Mouse (Mus musculus) gastrocnemius, adult 2 months (tissue): Measurements from ENCODE around the gene Ldlrad1. TPM values are rescaled to one million over a fixed set of nuclear protein-coding genes. Genes with fewer than 3 reads are reported as not detected.

Experiments
- DNase-seq: peaks from one replicate; pipeline ENCODE4 v3.0.0; 2022
- H3K27ac ChIP-seq: fragments of 200-600 bp; 2 replicates; pipeline ENCODE4 v1.8.1; 2022; ENCODE audit warnings: mild to moderate bottlenecking
- H3K4me3 ChIP-seq: fragments of 200-600 bp; 2 replicates; pipeline ENCODE4 v1.8.1; 2022; ENCODE audit warnings: mild to moderate bottlenecking, moderate library complexity
- CTCF ChIP-seq: fragments of 200-600 bp; IDR thresholded peaks from 2 replicates; pipeline ENCODE4 v1.8.1; 2022; ENCODE audit warnings: antibody characterized with exemption, mild to moderate bottlenecking, moderate library complexity
- intact Hi-C: fragments of 180-260 bp; cut with DNase I; formaldehyde crosslinking; loops from one replicate; pipeline ENCODE4 v1.15.1; 2025
- total RNA-seq, 2 experiments: library from RNA; stranded (reverse); gene quantifications; 2 replicates each; pipeline ENCODE4 v1.2.3; 2021

The Ldlrad1 gene
- total RNA-seq, 2 experiments from 2014 or later = not detected

DNA sequence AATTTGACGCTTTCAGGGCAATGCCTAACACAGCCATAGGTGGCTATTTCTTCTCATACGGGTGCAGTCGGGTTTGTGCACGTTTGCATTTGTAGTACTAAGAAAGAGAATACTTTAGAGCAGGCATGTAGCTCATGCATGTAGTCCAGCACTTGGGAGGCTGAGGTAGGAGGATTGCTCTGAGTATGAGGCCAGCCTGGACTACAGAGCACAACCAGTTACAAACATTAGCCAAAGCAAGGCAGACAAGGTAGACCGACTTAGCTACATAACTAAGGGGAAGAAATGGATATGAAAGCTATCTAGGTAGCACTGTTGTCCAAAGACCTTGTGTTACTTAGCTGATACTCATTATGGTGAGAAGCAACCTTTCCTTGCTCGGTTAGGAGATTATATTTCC, 27.1 kb upstream of the Ldlrad1 start:
- Histone ChIP-seq H3K4me3 (no peak overlapping the region), H3K27ac (no peak overlapping the region)
- intact Hi-C loops = loop anchor here (5.0 kb wide), 1 partner anchor 130 kb away; the partner anchor contains the start of gene Yipf1
- DNase-seq = no peak
- TF ChIP-seq CTCF = no peak

DNA sequence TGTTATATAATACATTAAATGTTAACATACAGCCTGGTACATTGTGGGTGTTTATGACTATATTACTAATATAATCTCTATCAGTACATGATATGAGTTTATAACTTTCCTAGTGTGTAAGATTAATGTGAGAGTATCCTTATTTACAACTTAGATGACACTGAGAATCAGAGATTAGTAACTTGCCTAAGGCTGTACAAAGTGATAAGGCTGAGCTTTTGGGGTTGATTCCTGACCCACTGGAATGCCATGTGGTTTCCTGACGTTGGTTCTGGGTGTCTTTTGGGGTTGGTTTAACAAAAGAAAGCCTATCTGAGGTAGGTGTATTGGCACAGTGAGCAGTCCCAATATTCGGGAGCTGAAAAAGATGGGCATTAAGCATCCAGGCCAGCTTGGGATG, 26.2 kb upstream of the Ldlrad1 start:
- intact Hi-C loops = loop anchor here (5.0 kb wide), 1 partner anchor 130 kb away; the partner anchor contains the start of gene Yipf1
- no peak overlapping the region for H3K27ac ChIP-seq
- no peak for DNase-seq
- no peak for TF ChIP-seq CTCF
- H3K4me3 ChIP-seq = no peak overlapping the region

DNA sequence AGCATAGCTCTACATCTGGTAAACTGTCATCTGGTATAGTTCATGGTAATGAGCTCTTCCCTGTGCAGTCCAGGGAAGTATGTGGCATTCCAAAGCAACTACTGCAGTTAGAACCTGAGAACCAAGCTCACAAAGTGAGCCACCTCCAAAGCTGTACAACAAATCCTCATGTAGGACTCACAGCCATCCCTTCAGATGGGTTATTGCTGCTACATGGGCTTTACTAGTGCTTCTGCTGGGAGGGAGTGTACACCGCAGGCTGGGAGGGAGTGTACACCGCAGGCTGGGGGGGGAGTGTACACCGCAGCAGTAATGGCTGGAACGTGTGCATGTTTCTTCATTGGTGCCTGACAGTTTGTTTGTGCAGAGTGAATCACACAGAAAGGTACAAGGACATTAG, 25.8 kb upstream of the Ldlrad1 start:
- no peak for DNase-seq
- H3K27ac ChIP-seq = no peak overlapping the region
- intact Hi-C loops = loop anchor here (5.0 kb wide), 1 partner anchor 129 kb away; the partner anchor contains the start of gene Yipf1

DNA sequence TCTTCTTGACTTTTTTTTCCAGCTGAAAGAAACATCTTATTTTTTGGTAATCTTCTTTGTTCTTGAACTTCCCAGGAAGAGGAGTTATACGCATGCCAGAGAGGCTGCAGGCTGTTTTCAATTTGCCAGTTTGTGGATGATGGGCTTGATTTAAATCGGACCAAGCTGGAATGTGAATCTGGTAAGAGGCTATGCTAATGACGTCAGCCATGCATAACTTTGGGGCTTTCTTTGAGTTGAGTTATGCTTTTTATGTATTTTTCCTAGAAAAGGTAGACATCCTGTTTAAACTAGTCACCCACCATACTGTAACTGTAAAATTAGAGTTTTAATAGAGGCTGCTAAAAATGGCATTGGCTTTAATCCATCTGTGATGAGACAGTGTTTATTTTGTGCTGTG, 23.3 kb upstream of the Ldlrad1 start:
- no peak for TF ChIP-seq CTCF
- intact Hi-C loops = no loop called here
- DNase-seq = no peak
- Histone ChIP-seq H3K27ac (no peak overlapping the region), H3K4me3 (no peak overlapping the region)

More for the DNA sequence above, 25.8 kb upstream of the Ldlrad1 start:
- TF ChIP-seq CTCF = no peak
- no peak overlapping the region for H3K4me3 ChIP-seq

DNA sequence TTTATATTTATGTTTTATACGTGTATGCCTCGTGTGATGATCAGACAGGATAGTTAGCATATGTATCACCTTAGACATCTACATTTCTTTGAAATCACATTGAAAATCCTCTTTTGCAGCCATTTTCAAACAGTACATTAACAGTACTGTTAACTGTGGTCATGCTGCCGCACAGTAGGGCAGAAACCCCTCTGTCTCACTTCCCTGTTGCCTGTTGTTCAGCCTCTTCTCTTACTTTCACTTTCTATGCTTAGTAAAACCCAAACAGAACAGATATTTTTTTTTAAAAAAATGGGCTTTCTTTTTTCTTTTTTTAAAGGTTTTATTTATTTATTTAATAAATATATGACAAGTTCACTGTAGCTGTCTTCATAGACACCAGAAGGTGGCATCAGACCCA, 15.1 kb upstream of the Ldlrad1 start:
- Histone ChIP-seq H3K4me3 (no peak overlapping the region), H3K27ac (no peak overlapping the region)
- intact Hi-C loops = no loop called here
- no peak for TF ChIP-seq CTCF
- DNase-seq = no peak

DNA sequence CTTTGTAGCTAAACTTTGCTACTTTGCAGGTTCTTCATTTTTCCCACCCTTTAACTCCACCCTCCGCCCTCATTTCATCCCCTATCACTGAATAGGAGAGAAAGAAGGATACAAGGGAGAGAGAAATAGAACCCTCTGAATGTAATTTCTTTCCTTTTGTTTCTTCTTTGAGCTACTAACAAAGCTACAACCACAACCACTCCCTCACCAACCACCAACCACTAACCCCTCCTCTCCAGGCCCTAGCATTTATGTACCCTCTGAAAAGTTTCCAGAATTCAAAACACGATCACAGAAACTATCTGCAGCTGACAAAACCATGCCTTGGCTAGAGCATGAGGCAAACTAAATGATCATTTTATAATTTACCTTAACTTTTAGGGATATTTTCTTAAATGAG, 12.5 kb upstream of the Ldlrad1 start:
- intact Hi-C loops = loop anchor here (5.0 kb wide), 1 partner anchor 46 kb away; no protein-coding TSS in a partner anchor
- Histone ChIP-seq H3K27ac (no peak overlapping the region), H3K4me3 (no peak overlapping the region)
- DNase-seq = no peak
- TF ChIP-seq CTCF = no peak

DNA sequence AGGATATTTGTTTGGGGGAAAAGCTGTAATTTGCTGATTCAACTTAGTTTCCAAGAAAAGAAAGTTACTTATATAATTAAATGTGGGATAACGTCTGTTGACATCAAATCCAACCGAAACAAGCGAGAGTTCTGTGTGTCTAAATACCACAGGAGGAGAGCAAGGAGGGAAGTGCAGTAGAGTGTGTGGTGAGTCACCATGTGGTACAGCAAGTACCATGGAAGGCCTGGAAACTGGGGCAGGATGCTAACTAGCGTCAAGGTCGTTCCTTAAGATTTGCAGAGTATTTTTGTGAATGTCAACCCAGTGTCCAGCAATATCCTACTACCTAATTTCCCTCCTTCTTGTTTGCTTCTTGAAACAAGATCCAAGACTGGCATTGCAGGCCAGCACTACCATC, 10.9 kb upstream of the Ldlrad1 start:
- no peak overlapping the region for H3K27ac ChIP-seq
- intact Hi-C loops = loop anchor here (5.0 kb wide), 1 partner anchor 44 kb away; no protein-coding TSS in a partner anchor
- H3K4me3 ChIP-seq = no peak overlapping the region
- TF ChIP-seq CTCF = no peak
- DNase-seq = no peak

DNA sequence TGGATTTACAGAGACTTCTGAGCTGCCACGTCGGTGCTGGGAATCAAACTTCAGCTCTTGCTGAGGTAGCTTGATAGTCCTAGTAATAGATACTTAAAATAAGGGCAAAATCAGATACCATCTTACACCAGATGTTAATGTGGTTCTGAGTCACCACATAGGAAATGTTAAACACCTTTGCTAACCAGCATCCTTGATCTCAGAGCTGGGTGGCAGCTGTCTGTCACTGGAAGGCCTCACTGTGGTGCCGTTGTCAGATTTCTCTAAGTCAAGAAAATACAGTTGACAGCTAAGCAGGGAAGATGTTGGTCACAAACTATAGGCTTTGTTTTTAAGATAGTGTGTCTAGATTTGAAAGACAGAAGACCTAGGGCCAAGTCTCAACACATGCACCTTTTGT, 7.2 kb upstream of the Ldlrad1 start:
- TF ChIP-seq CTCF = no peak
- Histone ChIP-seq H3K27ac (no peak overlapping the region), H3K4me3 (no peak overlapping the region)
- no peak for DNase-seq
- intact Hi-C loops = no loop called here

DNA sequence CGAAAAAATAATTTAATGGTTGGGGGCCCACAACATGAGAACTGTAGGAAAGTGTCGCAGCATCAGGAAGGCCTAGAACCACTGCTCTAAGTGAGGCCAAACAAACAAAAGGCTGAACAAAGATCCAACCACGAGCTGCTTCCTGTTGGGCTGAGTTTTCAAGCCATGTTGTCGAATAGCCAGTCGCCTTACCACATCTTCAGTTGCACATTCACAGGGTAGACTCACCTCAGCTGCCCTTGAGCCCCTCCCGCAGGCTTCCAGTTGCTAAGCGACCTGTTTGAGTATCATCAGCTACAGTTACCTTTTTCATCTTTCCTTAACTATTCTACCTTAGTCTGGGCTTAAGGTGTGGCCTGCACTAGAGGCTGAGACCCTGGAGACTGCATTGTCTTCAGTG, 6.0 kb upstream of the Ldlrad1 start:
- Histone ChIP-seq H3K4me3 (no peak overlapping the region), H3K27ac (no peak overlapping the region)
- no peak for TF ChIP-seq CTCF
- intact Hi-C loops = no loop called here
- DNase-seq = no peak

DNA sequence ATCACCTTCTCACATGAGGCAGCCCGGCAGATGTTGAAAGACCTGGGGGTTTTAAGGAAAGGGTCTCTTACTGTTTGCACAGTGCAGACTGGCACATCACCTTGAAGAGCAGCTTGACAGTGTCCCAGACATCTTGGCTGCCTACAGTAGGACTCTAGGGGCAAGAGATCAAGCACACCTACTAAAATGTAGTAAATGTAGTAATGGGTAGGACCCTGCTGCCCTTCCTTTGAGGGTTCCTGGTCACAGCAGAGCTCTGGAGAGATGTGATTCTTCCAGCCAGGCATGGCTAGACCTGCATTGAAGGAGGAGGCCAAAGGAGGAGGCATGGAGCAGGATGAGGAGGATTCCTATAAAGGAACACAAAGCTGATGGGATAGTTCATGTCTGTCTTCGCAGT, 2.0 kb upstream of the Ldlrad1 start:
- no peak for DNase-seq
- no peak overlapping the region for H3K4me3 ChIP-seq
- TF ChIP-seq CTCF = no peak
- intact Hi-C loops = no loop called here
- no peak overlapping the region for H3K27ac ChIP-seq

DNA sequence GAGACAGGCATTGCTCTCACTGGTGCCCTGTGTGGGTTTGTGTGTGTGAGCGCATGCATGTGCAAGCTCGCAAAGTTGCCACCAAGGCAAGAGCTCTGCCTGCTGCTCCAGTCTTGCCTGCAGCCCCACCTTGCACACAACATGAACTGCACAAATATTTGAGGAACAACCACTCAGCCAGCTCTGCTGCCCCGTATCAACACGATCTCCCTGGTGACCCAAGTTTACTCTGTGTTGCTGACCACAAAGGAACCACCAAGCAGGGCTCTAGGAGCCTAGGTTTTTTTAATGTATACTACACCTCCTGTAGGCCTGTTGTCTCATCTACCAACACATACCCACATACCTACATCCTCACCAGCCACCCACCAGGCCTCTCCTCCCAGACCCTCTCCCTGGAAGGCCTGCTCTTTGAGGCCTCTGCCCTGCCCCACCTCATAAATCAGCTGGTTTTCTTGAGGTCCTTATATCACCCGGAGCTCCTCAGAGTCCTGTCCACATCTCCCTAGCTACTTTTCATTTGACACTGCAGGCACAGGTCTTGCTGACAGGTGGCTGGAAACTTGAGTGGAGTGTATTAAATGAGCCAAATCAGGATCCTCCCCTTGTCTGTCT, 1.6 kb downstream of the Ldlrad1 start:
- no peak for TF ChIP-seq CTCF
- H3K27ac ChIP-seq = no peak overlapping the region
- no peak for DNase-seq
- no peak overlapping the region for H3K4me3 ChIP-seq
- intact Hi-C loops = no loop called here

DNA sequence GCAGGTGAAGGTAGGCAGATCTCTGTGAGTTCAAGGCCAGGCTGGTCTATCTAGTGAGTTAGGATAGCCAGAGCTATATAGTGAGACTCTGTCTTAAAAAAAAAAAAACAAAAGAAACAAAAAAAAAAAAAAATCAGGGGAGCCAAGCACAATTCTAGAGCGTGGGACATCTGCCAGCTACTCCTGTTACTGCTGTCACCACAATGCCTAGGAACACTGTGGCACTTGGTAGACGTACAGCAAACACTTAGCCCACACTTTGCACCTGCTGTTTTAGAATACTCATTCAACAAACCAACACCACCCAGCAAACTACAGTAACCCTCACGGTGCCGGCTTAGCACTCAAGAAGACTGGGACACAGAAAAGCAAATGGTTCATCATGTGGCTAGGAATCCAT, 2.5 kb downstream of the Ldlrad1 start:
- TF ChIP-seq CTCF = no peak
- Histone ChIP-seq H3K27ac (no peak overlapping the region), H3K4me3 (no peak overlapping the region)
- DNase-seq = no peak
- intact Hi-C loops = no loop called here

DNA sequence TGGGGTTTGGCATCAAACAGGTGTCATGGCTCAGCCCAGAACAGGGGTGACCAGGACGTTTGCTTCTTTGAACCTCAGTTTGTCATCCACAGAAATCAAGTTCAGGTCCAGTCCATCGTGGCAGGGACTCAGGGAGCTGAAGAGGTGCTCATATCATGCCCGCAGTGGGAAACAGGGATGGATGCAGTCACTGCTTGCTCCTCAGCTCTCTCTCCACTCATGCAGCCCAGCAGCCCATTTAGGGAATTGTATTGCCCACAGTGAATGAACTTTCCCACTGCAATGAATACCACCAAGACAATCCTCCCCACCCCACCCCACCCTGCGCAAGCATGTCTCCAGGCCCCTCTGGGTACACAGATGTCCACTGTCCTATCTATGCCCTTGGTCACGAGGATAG, 3.0 kb downstream of the Ldlrad1 start:
- intact Hi-C loops = no loop called here
- H3K27ac ChIP-seq = no peak overlapping the region
- no peak overlapping the region for H3K4me3 ChIP-seq
- DNase-seq = no peak
- TF ChIP-seq CTCF = no peak

DNA sequence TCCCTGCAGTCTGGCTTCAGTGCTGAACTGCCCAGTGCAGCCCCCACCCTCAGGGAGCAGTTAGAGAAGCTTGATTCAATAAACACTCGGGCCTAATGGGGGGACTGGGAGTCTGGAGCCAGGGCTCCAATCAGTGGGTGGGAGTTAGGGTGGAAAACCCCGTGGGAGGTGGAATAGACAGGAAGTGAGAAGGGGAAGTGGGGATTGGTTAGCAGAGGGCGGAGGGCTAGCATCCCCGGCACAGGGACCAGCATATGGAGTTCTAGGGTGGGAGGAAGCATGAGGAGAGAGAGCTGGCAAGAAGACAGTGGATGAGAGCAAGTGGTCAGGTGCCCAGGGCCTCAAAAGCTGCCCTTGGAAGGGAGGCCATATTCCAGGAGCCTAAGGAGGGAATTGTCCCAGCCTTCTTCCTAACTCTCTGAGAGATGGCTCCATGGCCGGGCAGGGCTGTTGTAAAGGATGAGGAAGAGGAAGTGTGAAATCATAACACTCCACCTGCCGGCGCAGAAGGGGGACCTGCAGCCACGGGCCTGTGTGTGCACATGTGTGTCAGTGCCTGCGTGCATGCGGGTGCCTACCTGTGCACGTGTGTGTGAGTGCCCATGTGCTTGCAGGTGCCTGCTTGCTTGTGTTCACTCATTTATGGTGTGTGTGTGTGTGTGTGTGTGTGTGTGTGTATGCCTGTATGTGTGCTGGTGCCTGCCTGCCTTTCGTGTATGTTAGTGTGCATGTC, 4.5 kb downstream of the Ldlrad1 start:
- TF ChIP-seq CTCF = no peak
- H3K27ac ChIP-seq = no peak overlapping the region
- intact Hi-C loops = no loop called here
- H3K4me3 ChIP-seq = no peak overlapping the region
- DNase-seq = no peak
